In genomic region chr5:137061809-137062481, GRCm38 (mm10) we compare ENCODE assay signal across 8 mouse cellular contexts. TPM values are rescaled to one million over a fixed set of nuclear protein-coding genes. Genes with fewer than 3 reads are reported as not detected.
DNase-seq lines count a peak whose midpoint lies in the region; ATAC-seq and TF ChIP-seq lines count a peak whose summit lies in the region.

No protein-coding gene starts in this region.

- no peak overlapping the region for H3K9ac ChIP-seq in forebrain, embryonic 14.5 days (ENCODE audit: low read length)
- H3K9ac ChIP-seq in forebrain, embryonic 13.5 days: no peak overlapping the region

- WGBS in forebrain, embryonic 14.5 days: 23% methylated on average over 9 of the region's 12 CpGs
- WGBS in forebrain, embryonic 13.5 days: 24% methylated on average over 11 of the region's 12 CpGs

- no peaks in the 10 kb centered on the region for H3K9me3 ChIP-seq in forebrain, embryonic 14.5 days (replicated peaks; ENCODE audit: control insufficient read depth, low read length)
- no peaks in the 10 kb centered on the region for H3K9me3 ChIP-seq in forebrain, embryonic 13.5 days (replicated peaks)

- no peaks in the 10 kb centered on the region for H3K27me3 ChIP-seq in forebrain, embryonic 14.5 days (replicated peaks; ENCODE audit: control insufficient read depth, insufficient read depth, low read length)
- H3K27me3 ChIP-seq in forebrain, embryonic 13.5 days: no peaks in the 10 kb centered on the region
- H3K27me3 ChIP-seq in testis, adult 2 months (ENCODE audit: control insufficient read depth, insufficient read depth, low read length): no peaks in the 10 kb centered on the region

- peak; percentile 28; the same call in 1 of the 2 replicates for TF ChIP-seq CTCF in testis, adult 2 months (IDR thresholded peaks at IDR 0.05; ENCODE audit: control insufficient read depth, insufficient read depth, insufficient replicate concordance, low read depth, low read length)

- H3K27ac ChIP-seq in forebrain, embryonic 14.5 days (ENCODE audit: low read depth, low read length): no peak overlapping the region
- no peak overlapping the region for H3K27ac ChIP-seq in forebrain, embryonic 13.5 days
- H3K27ac ChIP-seq in testis, adult 2 months (ENCODE audit: control insufficient read depth, insufficient read depth, low read depth, low read length): no peak overlapping the region

- H3K36me3 ChIP-seq in forebrain, embryonic 14.5 days (ENCODE audit: control insufficient read depth, insufficient read depth, low read length): no peaks in the 10 kb centered on the region
- H3K36me3 ChIP-seq in forebrain, embryonic 13.5 days (ENCODE audit: poor library complexity, severe bottlenecking): no peaks in the 10 kb centered on the region
- no peaks in the 10 kb centered on the region for H3K36me3 ChIP-seq in testis, adult 2 months (ENCODE audit: control insufficient read depth, insufficient read depth, low read length)

- H3K4me3 ChIP-seq in forebrain, embryonic 14.5 days (ENCODE audit: low read depth, low read length): no peak overlapping the region
- no peak overlapping the region for H3K4me3 ChIP-seq in forebrain, embryonic 13.5 days
- H3K4me3 ChIP-seq in testis, adult 2 months (ENCODE audit: control insufficient read depth, low read depth, low read length): no peak overlapping the region

- TF ChIP-seq POLR2A in testis, adult 2 months (IDR thresholded peaks at IDR 0.05; ENCODE audit: control insufficient read depth, low read depth, low read length): no peak

- ATAC-seq in forebrain, embryonic 14.5 days: no peak
- no peak for ATAC-seq in forebrain, embryonic 13.5 days

- DNase-seq in forebrain, embryonic 14.5 days (ENCODE audit: low spot score): peak; percentile 23
- no peak for DNase-seq in testis, postnatal 14 days (ENCODE audit: low spot score)
- DNase-seq in cerebellum, postnatal 25 days: peak; percentile 70 to 85
- peak; percentile 52 for DNase-seq in kidney, adult 9 months
- peak; percentile 57 for DNase-seq in lung, postnatal 25 days (ENCODE audit: low spot score)
- no peak for DNase-seq in T-cell, adult 2 months (ENCODE audit: low spot score)

- H3K4me2 ChIP-seq in forebrain, embryonic 14.5 days (ENCODE audit: low read length): no peak overlapping the region
- no peak overlapping the region for H3K4me2 ChIP-seq in forebrain, embryonic 13.5 days

- no peaks in the 10 kb centered on the region for H3K4me1 ChIP-seq in forebrain, embryonic 14.5 days (ENCODE audit: control insufficient read depth, insufficient read depth, low read length)
- no peaks in the 10 kb centered on the region for H3K4me1 ChIP-seq in forebrain, embryonic 13.5 days
- peaks cover 12% of the 10 kb centered on the region for H3K4me1 ChIP-seq in testis, adult 2 months (ENCODE audit: control insufficient read depth, insufficient read depth, low read length)

RNA-seq across cellular contexts. Expression of gene Serpine1, which starts 10.1 kb away (rescaled TPM):
- 0.14 and 0.28 TPM in 2 replicates for polyA plus RNA-seq in forebrain, embryonic 14.5 days (2014; fragmentation: Nextera tagmentation; extraction: Ambion mirVana)
- polyA plus RNA-seq in forebrain, embryonic 13.5 days (2015; fragmentation: Nextera tagmentation; extraction: Ambion mirVana): 0.14 and 0.21 TPM in 2 replicates
- polyA plus RNA-seq in testis, adult 2 months (2012; rRNA removed): 0.72 and 0.88 TPM in 2 replicates

RNA-seq across cellular contexts. Expression of gene Ap1s1, which starts 16.0 kb away (rescaled TPM):
- 242 and 250 TPM in 2 replicates for polyA plus RNA-seq in forebrain, embryonic 14.5 days (2014; fragmentation: Nextera tagmentation; extraction: Ambion mirVana)
- polyA plus RNA-seq in forebrain, embryonic 13.5 days (2015; fragmentation: Nextera tagmentation; extraction: Ambion mirVana): 252 and 260 TPM in 2 replicates
- polyA plus RNA-seq in testis, adult 2 months (2012; rRNA removed): 15.4 and 16.6 TPM in 2 replicates

RNA-seq across cellular contexts. Expression of gene Vgf, which starts 35.8 kb away (rescaled TPM):
- polyA plus RNA-seq in forebrain, embryonic 14.5 days (2014; fragmentation: Nextera tagmentation; extraction: Ambion mirVana): 2.7 and 3.8 TPM in 2 replicates
- 0.89 and 1.0 TPM in 2 replicates for polyA plus RNA-seq in forebrain, embryonic 13.5 days (2015; fragmentation: Nextera tagmentation; extraction: Ambion mirVana)
- 0.84 and 1.9 TPM in 2 replicates for polyA plus RNA-seq in testis, adult 2 months (2012; rRNA removed)

RNA-seq across cellular contexts. Expression of gene Trim56, which starts 54.1 kb away (rescaled TPM):
- 3.2 and 4.8 TPM in 2 replicates for polyA plus RNA-seq in forebrain, embryonic 14.5 days (2014; fragmentation: Nextera tagmentation; extraction: Ambion mirVana)
- polyA plus RNA-seq in forebrain, embryonic 13.5 days (2015; fragmentation: Nextera tagmentation; extraction: Ambion mirVana): 3.6 and 4.4 TPM in 2 replicates
- polyA plus RNA-seq in testis, adult 2 months (2012; rRNA removed): 0.58 and 0.76 TPM in 2 replicates

Comparison
In these comparisons a context has a peak if more than half of its experiments do, and no peak if none do; other contexts are left out.
1. DNase-seq: peak in forebrain, embryonic 14.5 days (single experiment), cerebellum, postnatal 25 days (2 of 2), kidney, adult 9 months (single experiment) and lung, postnatal 25 days (single experiment); none in testis, postnatal 14 days (single experiment) and T-cell, adult 2 months (single experiment).
2. RNA of gene Ap1s1, which starts 16.0 kb away (polyA plus RNA-seq): 252 to 260 TPM in forebrain, embryonic 13.5 days and 242 to 250 TPM in forebrain, embryonic 14.5 days; 15.4 to 16.6 TPM in testis, adult 2 months; every median in the first group is over 10 times any median in the second.